In the genomic region with DNA sequence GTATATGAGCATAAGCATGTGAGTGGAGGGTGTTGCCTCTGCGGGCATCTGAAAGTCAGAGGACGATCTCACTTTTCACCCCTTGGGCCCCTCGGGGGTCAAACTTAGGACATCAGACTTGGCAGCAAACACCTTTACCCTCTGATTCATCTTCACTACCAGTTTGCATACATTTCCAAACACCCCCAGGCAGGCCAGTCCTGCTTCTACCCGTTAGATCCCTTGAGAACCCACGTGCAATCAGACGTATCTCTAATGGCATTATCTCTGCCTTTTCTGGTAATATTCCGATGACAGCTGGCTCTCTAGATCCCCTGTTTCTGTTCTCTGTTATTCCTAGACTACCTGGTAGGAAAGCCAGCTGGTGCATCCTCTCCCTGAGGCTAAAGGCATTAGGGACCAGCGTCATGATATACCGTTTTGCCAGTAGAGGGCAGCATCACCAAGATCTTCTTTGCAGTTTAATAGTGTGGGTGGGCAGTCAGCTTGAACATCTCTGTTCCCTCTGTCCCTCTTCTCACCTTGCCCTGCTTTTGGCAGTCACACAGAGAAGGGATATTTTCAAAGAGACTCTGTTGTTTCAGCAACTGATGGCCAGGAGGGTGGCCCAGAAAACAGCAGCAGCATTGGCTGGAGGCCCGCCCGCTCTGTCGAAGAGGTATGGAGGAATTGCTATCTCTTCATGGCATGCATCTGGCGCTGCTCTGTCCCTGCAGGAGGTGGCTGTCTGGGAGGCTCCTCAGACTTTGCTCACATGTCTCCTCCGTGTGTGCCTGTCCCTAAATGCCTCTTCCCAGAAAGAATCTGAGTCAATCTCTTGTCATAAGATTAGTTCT, we compare ENCODE assay signal across 8 mouse cellular contexts.
DNase-seq lines count a peak whose midpoint lies in the region; ATAC-seq and TF ChIP-seq lines count a peak whose summit lies in the region.

No protein-coding gene starts in this region.

- TF ChIP-seq CTCF in E14TG2a.4 (conservative IDR thresholded peaks at IDR 0.05; ENCODE audit: low read length): peak; percentile 78

- H3K9ac ChIP-seq in liver, embryonic 11.5 days (ENCODE audit: low read depth, low read length): no peak overlapping the region

- no peak overlapping the region for H3K4me3 ChIP-seq in E14TG2a.4 (replicated peaks; ENCODE audit: low read length)
- H3K4me3 ChIP-seq in liver, embryonic 11.5 days (ENCODE audit: low read depth, low read length): no peak overlapping the region

- DNase-seq in adrenal gland, adult 8-10 months: peak; percentile 21
- DNase-seq in embryo, embryonic 11.5 days (ENCODE audit: low read depth, low spot score): peak; percentile 55
- DNase-seq in heart, adult 9 months (ENCODE audit: low spot score in 2 of 2): peak; percentile 5 to 12
- peak; percentile 73 for DNase-seq in kidney, postnatal 10 days
- peak; percentile 39 for DNase-seq in liver, embryonic 11.5 days (ENCODE audit: low spot score)
- peak; percentile 17 for DNase-seq in ovary, postnatal 36 days (ENCODE audit: low spot score)

- H3K4me1 ChIP-seq in E14TG2a.4 (replicated peaks; ENCODE audit: low read depth, low read length): 0 out of 2 replicates have a peak, but pooled peaks cover 4% of the 10 kb centered on the region
- H3K4me1 ChIP-seq in liver, embryonic 11.5 days (replicated peaks; ENCODE audit: control insufficient read depth, insufficient read depth, low read length): no peaks in the 10 kb centered on the region

- peaks cover 8% of the 10 kb centered on the region for H3K27me3 ChIP-seq in E14TG2a.4 (ENCODE audit: insufficient read depth, low read length)
- H3K27me3 ChIP-seq in liver, embryonic 11.5 days (replicated peaks; ENCODE audit: control insufficient read depth, insufficient read depth, low read length): no peaks in the 10 kb centered on the region

- no peak overlapping the region for H3K4me2 ChIP-seq in liver, embryonic 11.5 days

- ATAC-seq in liver, embryonic 11.5 days (replicated peaks; ENCODE audit: low FRiP score): no peak; the same call in 1 of the 2 replicates
- no peak for ATAC-seq in megakaryocyte, adult 5-6 weeks (ENCODE audit: poor library complexity, severe bottlenecking)

- no peaks in the 10 kb centered on the region for H3K9me3 ChIP-seq in E14TG2a.4 (ENCODE audit: low read length)
- no peaks in the 10 kb centered on the region for H3K9me3 ChIP-seq in liver, embryonic 11.5 days (ENCODE audit: control insufficient read depth, low read length)

- H3K36me3 ChIP-seq in E14TG2a.4 (ENCODE audit: insufficient read depth, low read length): no peaks in the 10 kb centered on the region
- no peaks in the 10 kb centered on the region for H3K36me3 ChIP-seq in liver, embryonic 11.5 days (ENCODE audit: control insufficient read depth, insufficient read depth, low read length)

- H3K27ac ChIP-seq in liver, embryonic 11.5 days (ENCODE audit: low read depth, low read length): no peak overlapping the region

- WGBS in liver, embryonic 11.5 days: 42% methylated on average over 14 of the region's 14 CpGs

Comparison
In these comparisons a context has a peak if more than half of its experiments do, and no peak if none do; other contexts are left out.
1. DNase-seq: peak in every context shown above with its lines; median percentile 73 in kidney, postnatal 10 days; 55 in embryo, embryonic 11.5 days; 39 in liver, embryonic 11.5 days; 21 in adrenal gland, adult 8-10 months; 17 in ovary, postnatal 36 days; 8 in heart, adult 9 months.